Mouse (Mus musculus) embryonic fibroblast, embryonic 13.5 days (primary cell): Measurements from ENCODE around the gene Ints13.

Source experiments
- CTCF ChIP-seq: IDR thresholded peaks from 2 replicates; pipeline ENCODE4 v1.5.1; 2011; ENCODE audit warnings: mild to moderate bottlenecking, control low read depth, low read length, moderate library complexity, borderline replicate concordance; ENCODE audit not compliant: insufficient read depth
- POLR2A ChIP-seq: IDR thresholded peaks from 2 replicates; pipeline ENCODE4 v1.6.1; 2011; ENCODE audit warnings: low read depth, mild to moderate bottlenecking, control low read depth, low read length, moderate library complexity

DNA sequence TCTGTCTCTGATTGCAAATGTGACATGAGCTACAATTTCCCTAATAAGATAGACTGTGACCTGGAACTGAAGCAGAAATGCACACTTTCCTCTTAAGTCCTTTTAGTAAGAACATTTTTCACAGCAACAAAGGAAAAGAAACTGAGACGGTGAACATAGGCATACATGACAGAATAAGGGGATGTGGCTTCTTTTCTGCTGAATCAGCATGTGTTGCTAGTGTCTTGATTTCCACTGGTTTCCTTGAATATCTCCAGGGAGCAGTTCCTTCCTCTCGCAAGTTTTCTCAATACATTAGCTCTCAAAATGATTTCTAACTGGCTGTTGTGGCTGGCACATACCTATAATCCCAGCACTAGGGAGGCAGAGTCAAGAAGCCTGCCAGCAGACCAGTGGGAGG lies 52.1 kb downstream of the Ints13 start:
- no peak for TF ChIP-seq POLR2A
- no peak for TF ChIP-seq CTCF
